Mouse (Mus musculus) CD4-positive helper T cell, adult 2 months (primary cell): Measurements from ENCODE around the gene Retreg1.
A peak's percentile ranks its signal among the peaks of the same experiment; 100 is the strongest.

Experiments used
- DNase-seq: peaks from one replicate; pipeline ENCODE4 v3.0.0-alpha.2; 2012; ENCODE audit warnings: low read depth, missing footprints, low spot score

The Retreg1 gene

GRCm38 (mm10) chr15:25880192-25880591 lies 37.2 kb downstream of the Retreg1 start:
- DNase-seq = no peak

- DNase-seq = no peak
Measured at GRCm38 (mm10) chr15:25882002-25882401, 39.0 kb downstream of the Retreg1 start.

GRCm38 (mm10) chr15:25884416-25884958 lies 41.5 kb downstream of the Retreg1 start:
- no peak for DNase-seq

GRCm38 (mm10) chr15:25886581-25887011 lies 43.6 kb downstream of the Retreg1 start:
- DNase-seq = no peak

GRCm38 (mm10) chr15:25889927-25890326 lies 46.9 kb downstream of the Retreg1 start:
- DNase-seq = no peak

- peak; percentile 70 for DNase-seq
Measured at GRCm38 (mm10) chr15:25891556-25891955, 48.6 kb downstream of the Retreg1 start.

- no peak for DNase-seq
Measured at GRCm38 (mm10) chr15:25893327-25893726, 50.3 kb downstream of the Retreg1 start.

- no peak for DNase-seq
Measured at GRCm38 (mm10) chr15:25896783-25897182, 53.8 kb downstream of the Retreg1 start.

- DNase-seq = peak; percentile 25
Measured at GRCm38 (mm10) chr15:25897617-25898016, 54.6 kb downstream of the Retreg1 start.

GRCm38 (mm10) chr15:25899021-25899420 lies 56.0 kb downstream of the Retreg1 start:
- DNase-seq = no peak

- peak; percentile 64 for DNase-seq
Measured at GRCm38 (mm10) chr15:25900540-25900939, 57.6 kb downstream of the Retreg1 start.

- no peak for DNase-seq
Measured at GRCm38 (mm10) chr15:25902931-25903615, 60.1 kb downstream of the Retreg1 start.

- no peak for DNase-seq
Measured at GRCm38 (mm10) chr15:25904435-25905021, 61.5 kb downstream of the Retreg1 start.

GRCm38 (mm10) chr15:25909783-25910494 lies 67.0 kb downstream of the Retreg1 start:
- peak; percentile 54 for DNase-seq

GRCm38 (mm10) chr15:25910495-25910865 lies 67.5 kb downstream of the Retreg1 start:
- no peak for DNase-seq

- DNase-seq = no peak
Measured at GRCm38 (mm10) chr15:25910924-25911323, 67.9 kb downstream of the Retreg1 start.

- DNase-seq = no peak
Measured at GRCm38 (mm10) chr15:25912911-25913310, 69.9 kb downstream of the Retreg1 start.

- no peak for DNase-seq
Measured at GRCm38 (mm10) chr15:25913659-25914058, 70.7 kb downstream of the Retreg1 start.

- DNase-seq = no peak
Measured at GRCm38 (mm10) chr15:25914160-25914559, 71.2 kb downstream of the Retreg1 start.

GRCm38 (mm10) chr15:25915013-25915412 lies 72.0 kb downstream of the Retreg1 start:
- DNase-seq = no peak

GRCm38 (mm10) chr15:25915574-25916205 lies 72.7 kb downstream of the Retreg1 start:
- no peak for DNase-seq

- no peak for DNase-seq
Measured at GRCm38 (mm10) chr15:25916252-25916651, 73.3 kb downstream of the Retreg1 start.
